Mouse (Mus musculus): ENCODE measurements around the gene Rgs19. TPM values are rescaled to one million over a fixed set of nuclear protein-coding genes. Genes with fewer than 3 reads are reported as not detected.

The Rgs19 gene
- polyA plus RNA-seq (2015; fragmentation: Nextera tagmentation; extraction: Ambion mirVana) = 54.2 and 55.3 TPM in 2 replicates

DNA sequence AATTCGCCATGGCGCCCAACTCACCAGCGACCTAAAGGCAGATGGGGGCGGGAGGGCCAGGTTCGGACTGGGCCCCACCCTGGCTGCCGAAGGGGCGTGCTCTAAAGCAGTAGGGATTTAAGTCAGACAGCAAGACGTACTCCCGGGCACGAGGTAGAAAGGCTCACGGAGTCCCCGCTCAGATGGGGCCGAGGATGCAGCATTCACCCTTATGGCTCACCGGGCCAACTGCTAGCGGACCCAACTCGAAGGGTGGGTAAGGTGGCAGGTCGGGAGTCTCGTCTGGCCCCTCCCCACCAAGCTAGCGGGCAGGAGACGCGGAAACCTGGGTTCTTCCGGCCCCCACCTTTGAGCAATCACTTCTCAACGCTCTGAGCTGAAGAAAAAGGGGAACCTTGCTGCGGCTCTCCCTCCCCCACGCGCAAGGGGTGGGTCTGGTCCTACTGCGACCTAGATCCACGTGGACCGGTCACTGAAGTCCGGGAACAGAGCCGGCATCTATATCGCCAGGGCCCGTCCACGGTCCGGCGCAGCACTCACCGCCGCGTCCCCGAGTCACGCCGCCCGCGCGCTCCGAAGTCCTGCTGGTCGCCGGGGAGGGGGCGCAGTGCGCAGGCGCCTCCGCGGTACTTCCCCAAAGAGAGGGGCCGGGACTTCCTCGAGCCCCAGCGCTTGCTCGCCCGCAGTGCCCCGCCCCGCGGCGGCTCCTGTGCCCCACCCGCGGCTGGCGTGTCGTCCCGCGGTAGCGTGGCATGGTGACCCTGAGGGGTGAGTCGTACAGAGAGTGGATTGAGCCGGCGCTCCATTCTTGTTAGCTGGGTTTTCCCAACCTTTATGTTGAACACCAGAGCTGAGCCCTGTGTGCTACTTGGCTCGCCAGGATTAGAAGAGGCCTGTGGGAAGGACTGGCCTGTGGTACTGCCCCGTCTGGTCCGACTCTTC lies at the start of gene Rgs19:
TSS of gene Rgs19 (minus strand) at position 639 of the 942 bp plus-strand sequence.
- Histone ChIP-seq H3K9me3 (replicated peaks; ENCODE audit: control insufficient read depth, low read length) (no peaks in the 10 kb centered on the region), H3K4me2 (ENCODE audit: low read depth, low read length) (peak within 1 kb of the TSS; percentile 93), H3K27me3 (ENCODE audit: control insufficient read depth, insufficient read depth, low read length) (no peaks in the 10 kb centered on the region), H3K27ac (ENCODE audit: low read length) (peak within 1 kb of the TSS; percentile 55; the same call in 1 of the 2 replicates), H3K36me3 (ENCODE audit: control insufficient read depth, insufficient read depth, low read length) (no peaks in the 10 kb centered on the region), H3K4me1 (ENCODE audit: control insufficient read depth, insufficient read depth, low read length) (0 out of 2 replicates have a peak, but pooled peaks cover 11% of the 10 kb centered on the region), H3K9ac (ENCODE audit: low read length) (peak within 1 kb of the TSS; percentile 77), H3K4me3 (replicated peaks; ENCODE audit: low read length) (peak within 1 kb of the TSS; percentile 62)
- ATAC-seq (ENCODE audit: insufficient read depth, low FRiP score) = peak; percentile 90
- under 1% methylated on average over 75 of the region's 75 CpGs for WGBS

- Histone ChIP-seq H3K4me1 (ENCODE audit: control insufficient read depth, insufficient read depth, low read length) (no peaks in the 10 kb centered on the region), H3K4me3 (replicated peaks; ENCODE audit: low read length) (no peak overlapping the region), H3K27me3 (ENCODE audit: control insufficient read depth, insufficient read depth, low read length) (no peaks in the 10 kb centered on the region), H3K27ac (ENCODE audit: low read length) (no peak overlapping the region), H3K36me3 (ENCODE audit: control insufficient read depth, insufficient read depth, low read length) (no peaks in the 10 kb centered on the region), H3K4me2 (ENCODE audit: low read depth, low read length) (no peak overlapping the region), H3K9ac (ENCODE audit: low read length) (no peak overlapping the region), H3K9me3 (replicated peaks; ENCODE audit: control insufficient read depth, low read length) (no peaks in the 10 kb centered on the region)
- WGBS = 55% methylated on average over 3 of the region's 3 CpGs
- no peak for ATAC-seq (ENCODE audit: insufficient read depth, low FRiP score)
Measured at GRCm38 (mm10) chr2:181730051-181730450, 36.3 kb upstream of the Rgs19 start.

DNA sequence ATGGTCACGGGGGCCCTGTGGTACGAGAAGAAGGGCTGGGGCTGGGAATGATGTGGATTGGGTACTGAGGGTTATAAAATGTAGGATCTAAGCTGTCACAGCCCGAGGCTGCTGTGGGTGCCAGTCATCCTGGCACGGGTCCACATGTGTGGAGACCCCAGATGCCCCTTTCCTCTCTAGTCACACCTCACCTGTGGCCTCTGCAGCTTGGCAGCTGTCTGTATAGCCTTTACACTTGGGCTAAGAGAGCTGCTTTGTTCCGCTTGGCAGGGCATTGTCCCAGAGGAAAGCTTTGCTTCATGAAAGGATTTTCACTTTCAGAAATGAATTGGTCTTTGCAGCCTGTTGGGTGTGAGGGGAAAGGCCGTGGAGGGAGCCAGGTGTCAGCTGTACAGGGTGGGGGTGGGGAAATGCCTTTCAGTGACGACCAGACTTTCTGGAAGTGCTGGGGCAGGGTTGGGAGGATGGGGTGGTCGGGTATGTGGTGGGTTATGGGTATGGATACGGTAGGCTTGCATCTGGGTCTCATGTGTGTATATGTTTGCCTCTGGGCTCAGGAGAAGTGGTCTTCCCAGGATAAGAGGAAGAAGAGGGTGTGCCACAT lies 34.0 kb upstream of the Rgs19 start:
- H3K4me1 ChIP-seq (ENCODE audit: control insufficient read depth, insufficient read depth, low read length) = no peaks in the 10 kb centered on the region
- no peak for ATAC-seq (ENCODE audit: insufficient read depth, low FRiP score)
- WGBS = 48% methylated on average over 9 of the region's 9 CpGs
- H3K36me3 ChIP-seq (ENCODE audit: control insufficient read depth, insufficient read depth, low read length) = no peaks in the 10 kb centered on the region
- H3K4me3 ChIP-seq (replicated peaks; ENCODE audit: low read length) = no peak overlapping the region
- no peaks in the 10 kb centered on the region for H3K27me3 ChIP-seq (ENCODE audit: control insufficient read depth, insufficient read depth, low read length)
- no peak overlapping the region for H3K27ac ChIP-seq (ENCODE audit: low read length)
- H3K9me3 ChIP-seq (replicated peaks; ENCODE audit: control insufficient read depth, low read length) = no peaks in the 10 kb centered on the region
- H3K9ac ChIP-seq (ENCODE audit: low read length) = no peak overlapping the region
- no peak overlapping the region for H3K4me2 ChIP-seq (ENCODE audit: low read depth, low read length)

DNA sequence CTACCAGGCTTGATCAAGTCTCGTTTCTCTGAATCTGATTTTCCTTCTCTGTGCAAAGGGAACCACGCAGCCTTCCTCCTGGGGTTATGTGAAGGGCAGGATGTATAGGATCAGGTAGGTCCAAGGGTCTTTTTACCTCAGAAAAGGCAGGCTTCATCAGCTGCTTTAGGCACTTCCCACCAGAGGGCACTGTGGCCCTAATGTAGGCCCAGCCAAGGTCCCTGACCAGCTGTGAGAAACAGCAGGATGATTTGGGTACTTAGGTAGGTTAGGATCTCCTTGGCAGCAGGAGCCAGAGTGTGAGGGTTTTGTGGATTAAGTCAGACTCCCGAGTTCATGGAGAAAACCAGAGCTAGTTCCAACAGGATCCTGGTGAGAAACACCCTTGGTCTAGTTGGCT lies 28.4 kb upstream of the Rgs19 start:
- no peaks in the 10 kb centered on the region for H3K27me3 ChIP-seq (ENCODE audit: control insufficient read depth, insufficient read depth, low read length)
- no peak overlapping the region for H3K4me3 ChIP-seq (replicated peaks; ENCODE audit: low read length)
- H3K4me2 ChIP-seq (ENCODE audit: low read depth, low read length) = no peak overlapping the region
- no peaks in the 10 kb centered on the region for H3K9me3 ChIP-seq (replicated peaks; ENCODE audit: control insufficient read depth, low read length)
- 14% methylated on average over 3 of the region's 3 CpGs for WGBS
- H3K4me1 ChIP-seq (ENCODE audit: control insufficient read depth, insufficient read depth, low read length) = no peaks in the 10 kb centered on the region
- H3K27ac ChIP-seq (ENCODE audit: low read length) = no peak overlapping the region
- H3K9ac ChIP-seq (ENCODE audit: low read length) = no peak overlapping the region
- ATAC-seq (ENCODE audit: insufficient read depth, low FRiP score) = no peak
- H3K36me3 ChIP-seq (ENCODE audit: control insufficient read depth, insufficient read depth, low read length) = no peaks in the 10 kb centered on the region

GRCm38 (mm10) chr2:181721200-181721599 lies 27.4 kb upstream of the Rgs19 start:
- H3K36me3 ChIP-seq (ENCODE audit: control insufficient read depth, insufficient read depth, low read length) = no peaks in the 10 kb centered on the region
- no peaks in the 10 kb centered on the region for H3K27me3 ChIP-seq (ENCODE audit: control insufficient read depth, insufficient read depth, low read length)
- no peak overlapping the region for H3K9ac ChIP-seq (ENCODE audit: low read length)
- no peaks in the 10 kb centered on the region for H3K9me3 ChIP-seq (replicated peaks; ENCODE audit: control insufficient read depth, low read length)
- ATAC-seq (ENCODE audit: insufficient read depth, low FRiP score) = no peak
- H3K4me2 ChIP-seq (ENCODE audit: low read depth, low read length) = no peak overlapping the region
- H3K4me3 ChIP-seq (replicated peaks; ENCODE audit: low read length) = no peak overlapping the region
- H3K4me1 ChIP-seq (ENCODE audit: control insufficient read depth, insufficient read depth, low read length) = no peaks in the 10 kb centered on the region
- H3K27ac ChIP-seq (ENCODE audit: low read length) = no peak overlapping the region

GRCm38 (mm10) chr2:181720061-181720460 lies 26.3 kb upstream of the Rgs19 start:
- H3K36me3 ChIP-seq (ENCODE audit: control insufficient read depth, insufficient read depth, low read length) = no peaks in the 10 kb centered on the region
- no peak for ATAC-seq (ENCODE audit: insufficient read depth, low FRiP score)
- no peaks in the 10 kb centered on the region for H3K9me3 ChIP-seq (replicated peaks; ENCODE audit: control insufficient read depth, low read length)
- H3K4me3 ChIP-seq (replicated peaks; ENCODE audit: low read length) = no peak overlapping the region
- no peaks in the 10 kb centered on the region for H3K4me1 ChIP-seq (ENCODE audit: control insufficient read depth, insufficient read depth, low read length)
- no peaks in the 10 kb centered on the region for H3K27me3 ChIP-seq (ENCODE audit: control insufficient read depth, insufficient read depth, low read length)
- H3K4me2 ChIP-seq (ENCODE audit: low read depth, low read length) = no peak overlapping the region
- no peak overlapping the region for H3K9ac ChIP-seq (ENCODE audit: low read length)
- WGBS = 22% methylated on average over 3 of the region's 3 CpGs
- H3K27ac ChIP-seq (ENCODE audit: low read length) = no peak overlapping the region

DNA sequence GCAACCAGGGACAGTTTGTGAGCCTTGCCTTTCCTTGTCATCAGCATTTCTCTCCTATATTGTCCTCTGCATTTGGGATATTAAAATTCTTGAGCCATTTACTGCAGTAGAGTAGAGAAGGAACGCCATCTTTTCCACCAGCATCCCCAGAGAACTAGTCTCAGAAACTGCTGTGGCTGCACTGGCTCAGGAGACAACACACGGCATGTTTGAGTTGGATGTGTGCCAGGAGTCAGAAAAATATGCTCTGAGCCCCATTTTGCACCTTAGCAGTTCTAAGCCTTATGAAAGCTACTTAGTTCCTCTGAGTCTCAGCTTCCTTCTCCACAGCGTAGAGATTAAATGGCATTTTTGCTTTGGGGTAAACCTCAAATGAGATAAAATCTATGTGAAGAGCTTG lies 23.2 kb upstream of the Rgs19 start:
- Histone ChIP-seq H3K9me3 (replicated peaks; ENCODE audit: control insufficient read depth, low read length) (no peaks in the 10 kb centered on the region), H3K36me3 (ENCODE audit: control insufficient read depth, insufficient read depth, low read length) (no peaks in the 10 kb centered on the region), H3K27ac (ENCODE audit: low read length) (no peak overlapping the region), H3K9ac (ENCODE audit: low read length) (no peak overlapping the region), H3K4me2 (ENCODE audit: low read depth, low read length) (no peak overlapping the region), H3K27me3 (ENCODE audit: control insufficient read depth, insufficient read depth, low read length) (no peaks in the 10 kb centered on the region), H3K4me3 (replicated peaks; ENCODE audit: low read length) (no peak overlapping the region), H3K4me1 (ENCODE audit: control insufficient read depth, insufficient read depth, low read length) (no peaks in the 10 kb centered on the region)
- no peak for ATAC-seq (ENCODE audit: insufficient read depth, low FRiP score)
- WGBS = 39% methylated on average over 3 of the region's 3 CpGs

DNA sequence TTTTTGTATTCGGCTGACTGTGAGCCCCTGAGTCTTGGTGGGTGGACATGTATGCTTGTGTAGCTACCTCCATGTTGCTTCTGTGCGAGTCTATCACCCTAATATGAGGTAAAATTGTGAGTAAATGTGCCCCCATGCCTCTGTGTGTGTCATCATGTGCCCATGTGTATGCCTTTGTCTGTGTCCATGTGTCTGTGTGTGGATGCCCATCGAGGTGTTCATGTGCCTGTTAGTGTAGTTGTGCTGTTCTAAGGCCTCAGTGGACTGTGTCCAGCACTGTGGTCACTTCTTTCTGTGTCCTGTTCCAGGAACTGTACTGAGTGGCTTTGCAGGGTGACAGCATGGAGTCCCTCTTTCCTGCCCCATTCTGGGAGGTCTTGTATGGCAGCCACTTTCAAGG lies 21.6 kb upstream of the Rgs19 start:
- 61% methylated on average over 3 of the region's 3 CpGs for WGBS
- H3K4me2 ChIP-seq (ENCODE audit: low read depth, low read length) = peak overlapping the region; percentile 9; the same call in 1 of the 2 replicates
- H3K4me3 ChIP-seq (replicated peaks; ENCODE audit: low read length) = no peak overlapping the region
- no peak for ATAC-seq (ENCODE audit: insufficient read depth, low FRiP score)
- no peaks in the 10 kb centered on the region for H3K9me3 ChIP-seq (replicated peaks; ENCODE audit: control insufficient read depth, low read length)
- H3K9ac ChIP-seq (ENCODE audit: low read length) = no peak overlapping the region
- H3K36me3 ChIP-seq (ENCODE audit: control insufficient read depth, insufficient read depth, low read length) = no peaks in the 10 kb centered on the region
- no peaks in the 10 kb centered on the region for H3K4me1 ChIP-seq (ENCODE audit: control insufficient read depth, insufficient read depth, low read length)
- H3K27me3 ChIP-seq (ENCODE audit: control insufficient read depth, insufficient read depth, low read length) = no peaks in the 10 kb centered on the region
- H3K27ac ChIP-seq (ENCODE audit: low read length) = no peak overlapping the region

- H3K27me3 ChIP-seq (ENCODE audit: control insufficient read depth, insufficient read depth, low read length) = no peaks in the 10 kb centered on the region
- no peaks in the 10 kb centered on the region for H3K9me3 ChIP-seq (replicated peaks; ENCODE audit: control insufficient read depth, low read length)
- no peaks in the 10 kb centered on the region for H3K4me1 ChIP-seq (ENCODE audit: control insufficient read depth, insufficient read depth, low read length)
- H3K27ac ChIP-seq (ENCODE audit: low read length) = no peak within 1 kb of the TSS
- H3K4me3 ChIP-seq (replicated peaks; ENCODE audit: low read length) = peak within 1 kb of the TSS; percentile 21
- peak; percentile 53; the same call in 1 of the 2 replicates for ATAC-seq (ENCODE audit: insufficient read depth, low FRiP score)
- H3K4me2 ChIP-seq (ENCODE audit: low read depth, low read length) = peak within 1 kb of the TSS; percentile 9; the same call in 1 of the 2 replicates
- WGBS = 3% methylated on average over 7 of the region's 7 CpGs
- H3K36me3 ChIP-seq (ENCODE audit: control insufficient read depth, insufficient read depth, low read length) = no peaks in the 10 kb centered on the region
- H3K9ac ChIP-seq (ENCODE audit: low read length) = peak within 1 kb of the TSS; percentile 11; the same call in 1 of the 2 replicates
Measured at GRCm38 (mm10) chr2:181714903-181715326, 21.1 kb upstream of the Rgs19 start, which contains the start of gene Oprl1. Gene Oprl1, plus strand, starts transcription at chr2:181715016.

All from stomach, embryonic 16.5 days (tissue).